Comparison of ENCODE assay signal across 9 mouse cellular contexts in the genomic region with DNA sequence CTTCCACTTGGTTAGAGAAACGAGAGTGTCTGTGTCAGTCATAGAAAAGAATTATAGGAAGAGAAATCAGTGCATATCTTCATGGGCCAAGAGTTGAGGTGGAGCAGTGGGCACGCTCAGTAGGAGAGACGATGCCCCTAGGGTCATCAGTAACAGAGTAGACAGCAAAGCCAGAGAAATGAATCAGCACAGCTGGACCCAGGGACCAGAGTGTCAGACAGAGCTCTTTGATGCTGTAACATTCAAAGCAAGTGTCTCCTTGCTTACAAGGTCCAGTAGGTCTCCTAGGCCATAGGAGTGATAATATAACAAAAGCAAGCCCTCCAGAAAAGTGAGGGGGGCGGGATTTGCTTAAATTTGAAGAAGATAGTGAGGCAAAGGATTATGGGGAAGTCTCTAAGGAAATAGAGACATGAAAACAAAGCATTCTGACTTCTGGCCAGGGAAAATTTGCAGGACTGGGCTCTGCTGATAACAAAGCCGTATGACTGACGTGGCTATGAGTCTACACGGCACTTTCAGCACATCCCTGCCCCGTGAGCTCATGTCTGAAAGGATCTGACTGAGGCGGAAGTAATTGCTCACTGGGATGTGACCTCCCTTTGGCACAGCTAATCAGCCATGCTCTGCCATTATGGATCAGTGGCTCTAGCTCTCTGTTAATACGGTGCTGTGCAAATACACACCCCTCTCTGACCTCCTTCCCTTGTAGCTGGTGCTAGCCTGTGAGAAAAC.
DNase-seq lines count a peak whose midpoint lies in the region; ATAC-seq lines count a peak whose summit lies in the region.
"Had no signal": no experiment of that assay in that cellular context is flagged by ENCODE, and none has a peak within 500 bp of the region (broad histone marks: within the 10 kb centered on the region; RNA-seq: fewer than 3 reads in every experiment).

No protein-coding gene starts in this region.

- intact Hi-C loops in left cerebral cortex, postnatal 4 days (cut with DNase I) = no loop called here

- H3K9ac ChIP-seq in embryonic facial prominence, embryonic 11.5 days (replicated peaks; ENCODE audit: low read length) = no peak overlapping the region
- H3K9ac ChIP-seq in stomach, embryonic 14.5 days (replicated peaks; ENCODE audit: low read depth, low read length) = no peak overlapping the region

- no peaks in the 10 kb centered on the region for H3K27me3 ChIP-seq in embryonic facial prominence, embryonic 11.5 days (ENCODE audit: control insufficient read depth, insufficient read depth, low read length)
- no peaks in the 10 kb centered on the region for H3K27me3 ChIP-seq in stomach, embryonic 14.5 days (ENCODE audit: control insufficient read depth, insufficient read depth, low read length)

- no peak overlapping the region for H3K4me2 ChIP-seq in embryonic facial prominence, embryonic 11.5 days (ENCODE audit: low read depth, low read length)
- H3K4me2 ChIP-seq in stomach, embryonic 14.5 days (replicated peaks; ENCODE audit: low read depth, low read length) = no peak overlapping the region

- no peak overlapping the region for H3K4me3 ChIP-seq in embryonic facial prominence, embryonic 11.5 days (ENCODE audit: low read depth, low read length)
- H3K4me3 ChIP-seq in stomach, embryonic 14.5 days (ENCODE audit: low read depth, low read length) = no peak overlapping the region
- H3K4me3 ChIP-seq: myocyte had no signal

- DNase-seq in left cerebral cortex, postnatal 4 days = peak; percentile 30
- no peak for DNase-seq in left cerebral cortex, adult 18-20 months (ENCODE audit: low spot score in 2 of 2)
- DNase-seq in embryonic facial prominence, embryonic 11.5 days (ENCODE audit: low spot score) = no peak
- DNase-seq in lung, postnatal 14 days = peak; percentile 9
- no peak for DNase-seq in testis, postnatal 10 days (ENCODE audit: low spot score)
- DNase-seq in natural killer cell, adult 2 months (ENCODE audit: low spot score in 2 of 2) = no peak

- no peak overlapping the region; the same call in 1 of the 2 replicates for H3K27ac ChIP-seq in embryonic facial prominence, embryonic 11.5 days (replicated peaks; ENCODE audit: low read depth, low read length)
- H3K27ac ChIP-seq in stomach, embryonic 14.5 days (ENCODE audit: low read length) = no peak overlapping the region

- ATAC-seq in embryonic facial prominence, embryonic 11.5 days (replicated peaks; ENCODE audit: insufficient number of reproducible peaks, low FRiP score, low TSS enrichment, low read depth) = peak; percentile 73
- 0 out of 2 replicates have a peak, but pooled peaks have one; percentile 10 for ATAC-seq in stomach, embryonic 14.5 days (ENCODE audit: insufficient number of reproducible peaks, insufficient read depth, low FRiP score, low read depth)
- no peak for ATAC-seq in megakaryocyte, adult 5-6 weeks (ENCODE audit: poor library complexity, severe bottlenecking)

- no peaks in the 10 kb centered on the region; the same call in 1 of the 2 replicates for H3K4me1 ChIP-seq in embryonic facial prominence, embryonic 11.5 days (ENCODE audit: control insufficient read depth, insufficient read depth, low read length)
- no peaks in the 10 kb centered on the region for H3K4me1 ChIP-seq in stomach, embryonic 14.5 days (ENCODE audit: control insufficient read depth, insufficient read depth, low read length)

- no peaks in the 10 kb centered on the region for H3K9me3 ChIP-seq in embryonic facial prominence, embryonic 11.5 days (replicated peaks; ENCODE audit: control insufficient read depth, low read length)
- H3K9me3 ChIP-seq in stomach, embryonic 14.5 days (ENCODE audit: control insufficient read depth, low read depth, low read length) = no peaks in the 10 kb centered on the region

- 52% methylated on average over 10 of the region's 10 CpGs for WGBS in embryonic facial prominence, embryonic 11.5 days
- 52% methylated on average over 10 of the region's 10 CpGs for WGBS in stomach, embryonic 14.5 days

- no peaks in the 10 kb centered on the region for H3K36me3 ChIP-seq in embryonic facial prominence, embryonic 11.5 days (replicated peaks; ENCODE audit: control insufficient read depth, insufficient read depth, low read depth, low read length)
- H3K36me3 ChIP-seq in stomach, embryonic 14.5 days (ENCODE audit: control insufficient read depth, insufficient read depth, low read length) = no peaks in the 10 kb centered on the region

Comparison
In these comparisons a context has a peak if more than half of its experiments do, and no peak if none do; other contexts are left out.
1. DNase-seq: peak in left cerebral cortex, postnatal 4 days (single experiment) and lung, postnatal 14 days (single experiment); none in left cerebral cortex, adult 18-20 months (0 of 2), embryonic facial prominence, embryonic 11.5 days (single experiment), testis, postnatal 10 days (single experiment) and natural killer cell, adult 2 months (0 of 2).